Mouse (Mus musculus) limb, embryonic 14.5 days (tissue): Measurements from ENCODE around the gene Mpp4. TPM values are rescaled to one million over a fixed set of nuclear protein-coding genes. Genes with fewer than 3 reads are reported as not detected.

Experiments used
- ATAC-seq: fragments of 200-750 bp; cut with Nextera tagmentation; 2 replicates; pipeline ENCODE4 v1.8.0; 2017; ENCODE audit warnings: low read depth, moderate number of reproducible peaks, moderate TSS enrichment; ENCODE audit not compliant: low FRiP score
- DNase-seq: peaks from one replicate; pipeline ENCODE4 v3.0.0-alpha.2; 2015; ENCODE audit warnings: low spot score
- H3K27ac ChIP-seq: fragments of 300-500 bp; sonication (generic); replicated peaks from 2 replicates; pipeline ENCODE4 v1.5.1; 2014; ENCODE audit warnings: low read depth, mild to moderate bottlenecking, low read length, moderate library complexity, mixed read lengths
- H3K27me3 ChIP-seq: fragments of 300-500 bp; sonication (generic); 2 replicates; pipeline ENCODE4 v1.6.1; 2014; ENCODE audit warnings: low read length, mixed read lengths; ENCODE audit not compliant: control insufficient read depth, insufficient read depth
- H3K36me3 ChIP-seq: fragments of 300-500 bp; sonication (generic); 2 replicates; pipeline ENCODE4 v1.6.1; 2014; ENCODE audit warnings: mild to moderate bottlenecking, low read length, moderate library complexity, mixed read lengths; ENCODE audit not compliant: control insufficient read depth, insufficient read depth
- H3K4me1 ChIP-seq: fragments of 300-500 bp; sonication (generic); 2 replicates; pipeline ENCODE4 v1.6.1; 2014; ENCODE audit warnings: antibody characterized with exemption, low read length, mixed read lengths; ENCODE audit not compliant: control insufficient read depth, insufficient read depth
- H3K4me2 ChIP-seq: fragments of 300-500 bp; sonication (generic); replicated peaks from 2 replicates; pipeline ENCODE4 v1.6.1; 2014; ENCODE audit warnings: low read depth, mild to moderate bottlenecking, low read length, moderate library complexity; ENCODE audit not compliant: severe bottlenecking
- H3K4me3 ChIP-seq: fragments of 300-500 bp; sonication (generic); replicated peaks from 2 replicates; pipeline ENCODE4 v1.5.1; 2014; ENCODE audit warnings: low read length
- H3K9ac ChIP-seq: fragments of 300-500 bp; sonication (generic); 2 replicates; pipeline ENCODE4 v1.6.1; 2014; ENCODE audit warnings: mild to moderate bottlenecking, low read depth, low read length, moderate library complexity; ENCODE audit not compliant: severe bottlenecking
- H3K9me3 ChIP-seq: fragments of 300-500 bp; sonication (generic); 2 replicates; pipeline ENCODE4 v1.6.1; 2016; ENCODE audit warnings: low read length; ENCODE audit not compliant: control insufficient read depth
- POLR2A ChIP-seq: fragments of 200-500 bp; IDR thresholded peaks from 2 replicates; pipeline ENCODE4 v1.8.0; 2012; ENCODE audit warnings: inconsistent platforms, mild to moderate bottlenecking, moderate library complexity, borderline replicate concordance; ENCODE audit not compliant: insufficient read depth, insufficient read length; ENCODE audit errors: extremely low read depth
- whole genome bisulfite sequencing: fragments of 180-500 bp; shearing (Covaris S2); extraction: QIAGEN DNeasy Blood & Tissue Kit; methylation state at CpG from one replicate; pipeline ENCODE4 v1.1.7; 2014; 5-methylcytosine and 5-hydroxymethylcytosine counted together
- polyA plus RNA-seq, 2 experiments: library from polyadenylated mRNA; depleted of rRNA in 1 of 2; stranded (reverse) in 1 of 2; unstranded in 1 of 2; fragments of >200 nt; fragmentation: Nextera tagmentation in 1 of 2; extraction: Ambion mirVana in 1 of 2; gene quantifications; 2 replicates each; pipeline versions ENCODE4 v1.2.1 to v1.2.3; 2012 to 2014

Mpp4 gene
- polyA plus RNA-seq, 2 experiments = 0.40 to 1.0 TPM

- no peaks in the 10 kb centered on the region for H3K27me3 ChIP-seq
- H3K36me3 ChIP-seq = peaks cover 45% of the 10 kb centered on the region
Measured at GRCm38 (mm10) chr1:59167654-59168425, 4.7 kb upstream of the Mpp4 start.

GRCm38 (mm10) chr1:59166232-59166905 lies 3.2 kb upstream of the Mpp4 start:
- no peaks in the 10 kb centered on the region for H3K9me3 ChIP-seq
- DNase-seq (no peak), ATAC-seq (no peak)
- H3K36me3 ChIP-seq = peaks cover 38% of the 10 kb centered on the region
- H3K9ac ChIP-seq = no peak overlapping the region
- no peak overlapping the region for H3K4me2 ChIP-seq
- WGBS = 86% methylated on average over 9 of the region's 9 CpGs
- no peak overlapping the region for H3K4me3 ChIP-seq
- no peaks in the 10 kb centered on the region for H3K27me3 ChIP-seq
- TF ChIP-seq POLR2A = no peak
- H3K27ac ChIP-seq = no peak overlapping the region
- peaks cover 6% of the 10 kb centered on the region; the same call in 1 of the 2 replicates for H3K4me1 ChIP-seq

More at GRCm38 (mm10) chr1:59167654-59168425, 4.7 kb upstream of the Mpp4 start:
- ATAC-seq = no peak
- no peak for DNase-seq
- TF ChIP-seq POLR2A = no peak
- Histone ChIP-seq H3K27ac (no peak overlapping the region), H3K4me3 (no peak overlapping the region), H3K9ac (no peak overlapping the region), H3K4me1 (peaks cover 6% of the 10 kb centered on the region; the same call in 1 of the 2 replicates), H3K9me3 (no peaks in the 10 kb centered on the region), H3K4me2 (no peak overlapping the region)
- 85% methylated on average over 4 of the region's 4 CpGs for WGBS

- DNase-seq (no peak), ATAC-seq (no peak)
- no peaks in the 10 kb centered on the region for H3K27me3 ChIP-seq
- H3K4me1 ChIP-seq = peaks cover 6% of the 10 kb centered on the region; the same call in 1 of the 2 replicates
- no peaks in the 10 kb centered on the region for H3K9me3 ChIP-seq
- no peak overlapping the region for H3K4me3 ChIP-seq
- H3K36me3 ChIP-seq = peaks cover 29% of the 10 kb centered on the region
- 78% methylated on average over 5 of the region's 5 CpGs for WGBS
- H3K27ac ChIP-seq = no peak overlapping the region
- H3K9ac ChIP-seq = no peak overlapping the region
- no peak for TF ChIP-seq POLR2A
- no peak overlapping the region for H3K4me2 ChIP-seq
Measured at GRCm38 (mm10) chr1:59163918-59164317, 729 bp upstream of the Mpp4 start.

DNA sequence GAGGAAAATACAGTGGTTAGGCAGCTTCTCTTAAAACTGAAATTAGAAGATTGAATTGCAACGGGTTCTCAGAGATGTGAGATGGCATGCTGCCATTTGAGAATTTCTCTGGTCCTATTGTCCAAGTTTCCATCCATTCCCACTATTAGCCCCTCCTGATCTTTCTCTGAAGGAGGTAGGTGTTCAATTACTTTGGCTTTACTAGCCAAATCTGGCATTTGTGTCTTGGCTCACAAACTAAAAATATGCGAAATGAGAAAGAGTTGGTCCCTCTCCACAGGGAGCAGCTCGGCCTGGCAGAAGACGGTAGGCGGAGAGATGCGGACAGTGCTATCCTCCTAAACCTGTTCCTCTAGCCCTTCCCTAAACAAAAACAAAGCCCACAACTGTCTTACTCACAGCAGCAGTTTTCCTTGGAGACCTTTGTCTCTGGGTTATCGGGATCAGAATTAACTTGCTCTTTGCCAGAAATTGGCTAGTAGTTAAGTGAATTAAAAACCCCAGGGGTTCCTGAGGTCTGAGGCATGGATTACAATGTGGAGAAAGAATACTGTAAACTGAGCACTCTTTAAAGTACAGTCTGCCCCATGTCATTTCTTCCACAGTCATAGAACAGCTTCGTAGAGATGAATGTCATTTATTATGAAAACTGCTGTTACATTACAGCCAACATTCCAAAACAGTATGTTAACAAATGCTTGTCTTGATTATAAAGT lies 722 bp downstream of the Mpp4 start:
- peak; percentile 50; the same call in 1 of the 2 replicates for ATAC-seq
- H3K27me3 ChIP-seq = no peaks in the 10 kb centered on the region
- H3K27ac ChIP-seq = no peak overlapping the region
- no peaks in the 10 kb centered on the region for H3K9me3 ChIP-seq
- peaks cover 22% of the 10 kb centered on the region for H3K36me3 ChIP-seq
- no peak for TF ChIP-seq POLR2A
- no peak overlapping the region for H3K4me2 ChIP-seq
- no peak overlapping the region for H3K4me3 ChIP-seq
- no peak overlapping the region for H3K9ac ChIP-seq
- peak; percentile 61 for DNase-seq
- 50% methylated on average over 8 of the region's 8 CpGs for WGBS
- peaks cover 6% of the 10 kb centered on the region; the same call in 1 of the 2 replicates for H3K4me1 ChIP-seq

GRCm38 (mm10) chr1:59161396-59161795 lies 1.8 kb downstream of the Mpp4 start:
- H3K27me3 ChIP-seq = no peaks in the 10 kb centered on the region
- H3K4me1 ChIP-seq = peaks cover 6% of the 10 kb centered on the region; the same call in 1 of the 2 replicates
- no peak overlapping the region for H3K4me2 ChIP-seq
- peaks cover 15% of the 10 kb centered on the region for H3K36me3 ChIP-seq
- no peak for ATAC-seq
- no peaks in the 10 kb centered on the region for H3K9me3 ChIP-seq
- no peak for DNase-seq
- H3K4me3 ChIP-seq = no peak overlapping the region
- no peak overlapping the region; the same call in 1 of the 2 replicates for H3K27ac ChIP-seq
- TF ChIP-seq POLR2A = no peak
- H3K9ac ChIP-seq = no peak overlapping the region
- 82% methylated on average over 6 of the region's 6 CpGs for WGBS
